Mouse (Mus musculus): ENCODE measurements around the gene Hat1. TPM values are rescaled to one million over a fixed set of nuclear protein-coding genes. Genes with fewer than 3 reads are reported as not detected.

Gene Hat1
- 176 and 178 TPM in 2 replicates for polyA plus RNA-seq (2016; fragmentation: Nextera tagmentation; extraction: Ambion mirVana)

DNA sequence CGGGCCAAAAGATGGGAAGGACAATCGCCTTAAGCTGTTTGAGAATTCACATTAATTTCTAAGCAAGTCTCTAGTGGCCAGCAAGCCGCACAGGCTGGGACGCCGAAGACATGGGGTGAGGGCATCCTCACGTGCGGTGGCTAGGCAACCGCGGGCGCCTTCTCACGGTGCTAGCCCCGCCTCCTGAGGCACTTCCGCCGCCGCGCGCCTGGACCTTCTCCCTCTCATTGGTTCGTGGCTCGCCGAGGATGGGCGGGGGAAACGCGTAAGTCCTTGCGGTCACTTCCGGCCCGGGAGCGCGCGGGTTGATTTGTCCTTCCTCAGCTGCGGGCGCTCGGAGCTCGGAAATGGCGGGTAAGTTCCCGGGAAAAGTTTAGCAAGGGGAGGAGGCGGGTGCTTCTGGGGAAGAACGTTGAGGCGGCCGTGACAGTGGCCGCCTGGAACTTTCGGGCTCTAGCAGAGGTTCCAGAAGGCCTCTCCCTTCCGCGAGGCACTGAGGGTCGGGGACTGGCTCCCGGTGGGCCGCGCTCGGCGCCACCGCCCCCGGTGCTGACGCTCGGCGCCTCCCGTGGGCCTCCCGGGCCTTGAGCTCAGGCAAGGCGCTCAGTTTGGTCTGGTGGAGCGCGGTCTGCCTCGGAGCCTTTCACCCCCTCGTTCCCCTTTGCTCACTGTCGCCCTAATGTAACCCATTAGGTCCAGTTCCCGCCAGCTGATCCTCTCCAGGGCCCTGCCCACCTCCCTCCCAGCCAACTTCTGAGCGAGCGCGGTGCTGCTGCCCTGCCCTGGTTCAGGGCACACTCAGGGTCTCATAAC lies at the start of gene Hat1:
Gene Hat1, plus strand, starts transcription at position 8 of the 813 bp plus-strand sequence.
- H3K9me3 ChIP-seq: no peaks in the 10 kb centered on the region
- H3K27ac ChIP-seq: peak within 1 kb of the TSS; percentile 79
- H3K4me1 ChIP-seq: peaks cover 14% of the 10 kb centered on the region
- WGBS: under 1% methylated on average over 66 of the region's 66 CpGs
- no peaks in the 10 kb centered on the region for H3K27me3 ChIP-seq
- H3K36me3 ChIP-seq (replicated peaks): peaks cover 26% of the 10 kb centered on the region
- peak within 1 kb of the TSS; percentile 80 for H3K9ac ChIP-seq
- peak; percentile 99 for ATAC-seq (ENCODE audit: low FRiP score)
- H3K4me3 ChIP-seq (replicated peaks): peak within 1 kb of the TSS; percentile 94
- H3K4me2 ChIP-seq: peak within 1 kb of the TSS; percentile 79

- no peak overlapping the region for H3K4me2 ChIP-seq
- no peak for ATAC-seq (ENCODE audit: low FRiP score)
Observed at GRCm38 (mm10) chr2:71340126-71340525, 48.6 kb upstream of the Hat1 start.

GRCm38 (mm10) chr2:71343884-71344640 lies 44.7 kb upstream of the Hat1 start:
- no peak for ATAC-seq (ENCODE audit: low FRiP score)
- Histone ChIP-seq H3K9ac (no peak overlapping the region), H3K4me2 (no peak overlapping the region), H3K36me3 (replicated peaks) (peaks cover 28% of the 10 kb centered on the region), H3K4me1 (no peaks in the 10 kb centered on the region), H3K27me3 (no peaks in the 10 kb centered on the region), H3K27ac (no peak overlapping the region), H3K4me3 (replicated peaks) (no peak overlapping the region), H3K9me3 (no peaks in the 10 kb centered on the region)
- 92% methylated on average over 10 of the region's 10 CpGs for WGBS

More at GRCm38 (mm10) chr2:71340126-71340525, 48.6 kb upstream of the Hat1 start:
- no peaks in the 10 kb centered on the region for H3K27me3 ChIP-seq
- H3K4me3 ChIP-seq (replicated peaks): no peak overlapping the region
- H3K9me3 ChIP-seq: no peaks in the 10 kb centered on the region
- no peaks in the 10 kb centered on the region for H3K4me1 ChIP-seq
- peaks cover 30% of the 10 kb centered on the region for H3K36me3 ChIP-seq (replicated peaks)
- H3K27ac ChIP-seq: no peak overlapping the region
- WGBS: 91% methylated on average over 5 of the region's 5 CpGs
- no peak overlapping the region for H3K9ac ChIP-seq

GRCm38 (mm10) chr2:71347160-71347559 lies 41.6 kb upstream of the Hat1 start:
- Histone ChIP-seq H3K4me2 (no peak overlapping the region), H3K4me3 (replicated peaks) (no peak overlapping the region), H3K9ac (no peak overlapping the region), H3K4me1 (no peaks in the 10 kb centered on the region), H3K36me3 (replicated peaks) (peaks cover 21% of the 10 kb centered on the region), H3K27ac (no peak overlapping the region), H3K9me3 (no peaks in the 10 kb centered on the region), H3K27me3 (no peaks in the 10 kb centered on the region)
- ATAC-seq (ENCODE audit: low FRiP score): no peak
- 92% methylated on average over 10 of the region's 10 CpGs for WGBS

DNA sequence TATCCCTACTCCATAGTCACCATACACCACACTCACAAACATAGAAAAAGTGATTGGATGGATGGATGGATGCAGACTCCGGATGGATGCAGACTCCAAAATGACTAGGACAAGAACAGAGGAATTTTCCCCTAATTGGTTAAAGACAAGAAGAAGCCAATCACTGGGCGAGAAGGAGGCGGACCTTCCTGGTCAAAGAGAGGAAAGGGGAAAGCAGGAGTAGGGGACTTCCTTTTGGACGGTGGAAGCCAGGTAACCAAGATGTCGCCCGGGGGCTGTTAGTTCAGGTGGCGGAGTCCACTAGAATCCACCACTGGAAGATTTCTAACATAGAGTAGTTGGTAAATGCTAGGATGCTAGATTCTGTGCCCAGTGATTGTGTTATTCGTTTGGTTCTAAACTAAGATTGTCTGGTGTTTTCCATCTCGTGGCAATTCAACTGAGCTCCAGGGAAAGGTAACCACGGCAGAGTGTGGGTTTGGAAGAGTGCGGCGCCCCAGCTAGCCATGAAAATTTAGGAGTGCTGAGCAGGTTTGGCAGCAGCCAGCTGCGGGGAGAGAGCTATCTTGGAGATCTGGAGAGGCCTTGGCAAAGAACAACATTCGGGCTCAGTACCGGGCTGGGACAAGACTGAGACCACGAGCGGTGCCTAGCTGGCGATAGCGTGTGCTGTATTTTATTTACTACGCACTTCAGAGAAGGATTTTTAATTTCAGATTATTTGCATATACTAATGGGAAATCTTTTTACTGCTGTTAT lies 40.8 kb upstream of the Hat1 start:
- no peak overlapping the region for H3K4me2 ChIP-seq
- 94% methylated on average over 20 of the region's 20 CpGs for WGBS
- no peak overlapping the region for H3K9ac ChIP-seq
- H3K27ac ChIP-seq: no peak overlapping the region
- peaks cover 13% of the 10 kb centered on the region for H3K36me3 ChIP-seq (replicated peaks)
- H3K9me3 ChIP-seq: no peaks in the 10 kb centered on the region
- H3K4me1 ChIP-seq: no peaks in the 10 kb centered on the region
- H3K27me3 ChIP-seq: no peaks in the 10 kb centered on the region
- H3K4me3 ChIP-seq (replicated peaks): no peak overlapping the region
- ATAC-seq (ENCODE audit: low FRiP score): no peak

DNA sequence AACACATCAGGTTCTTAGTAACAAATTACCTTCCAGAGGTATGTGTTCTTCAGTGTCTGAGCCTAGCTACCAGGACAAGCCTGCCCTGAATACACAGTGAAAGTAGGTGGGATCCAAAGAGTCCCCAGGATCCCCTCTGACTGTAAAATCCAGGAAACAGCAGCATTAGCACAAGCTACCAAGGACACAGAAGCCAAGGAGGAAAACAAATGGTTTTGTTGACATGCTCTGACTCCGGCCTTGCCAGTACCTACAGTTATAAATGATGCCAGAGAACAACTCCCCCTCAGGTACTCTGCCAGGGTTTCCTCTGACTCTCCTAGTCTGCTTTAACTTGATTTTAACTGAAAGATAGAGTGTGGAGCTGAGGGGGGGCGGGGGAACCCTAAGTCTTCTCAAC lies 39.2 kb upstream of the Hat1 start:
- H3K36me3 ChIP-seq (replicated peaks): no peaks in the 10 kb centered on the region
- H3K4me3 ChIP-seq (replicated peaks): no peak overlapping the region
- H3K9ac ChIP-seq: no peak overlapping the region
- no peak overlapping the region for H3K27ac ChIP-seq
- ATAC-seq (ENCODE audit: low FRiP score): no peak
- peaks cover 5% of the 10 kb centered on the region; the same call in 1 of the 2 replicates for H3K4me1 ChIP-seq
- H3K9me3 ChIP-seq: no peaks in the 10 kb centered on the region
- no peaks in the 10 kb centered on the region for H3K27me3 ChIP-seq
- 89% methylated on average over 2 of the region's 2 CpGs for WGBS
- no peak overlapping the region for H3K4me2 ChIP-seq

DNA sequence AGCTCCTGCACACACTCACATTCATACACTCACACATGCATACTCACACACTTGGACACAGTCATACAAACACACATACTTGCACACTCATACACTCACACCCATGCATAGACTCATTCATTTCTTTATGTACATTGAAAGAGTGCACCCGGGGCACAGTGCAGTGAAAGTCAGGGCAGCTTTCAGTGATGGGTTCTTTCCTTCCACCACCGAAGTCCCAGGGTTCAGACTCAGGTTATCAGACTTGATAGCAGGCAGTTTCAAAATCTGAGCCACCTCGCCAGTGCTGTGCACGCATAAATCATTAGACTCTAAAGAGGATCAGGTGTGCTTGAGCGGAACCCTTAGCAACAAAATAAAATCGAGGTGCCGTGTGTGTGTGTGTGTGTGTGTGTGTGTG lies 38.6 kb upstream of the Hat1 start:
- Histone ChIP-seq H3K9me3 (no peaks in the 10 kb centered on the region), H3K9ac (no peak overlapping the region), H3K27me3 (no peaks in the 10 kb centered on the region), H3K4me3 (replicated peaks) (no peak overlapping the region), H3K4me2 (no peak overlapping the region), H3K4me1 (peaks cover 5% of the 10 kb centered on the region; the same call in 1 of the 2 replicates), H3K36me3 (replicated peaks) (no peaks in the 10 kb centered on the region), H3K27ac (no peak overlapping the region)
- WGBS: 84% methylated on average over 7 of the region's 7 CpGs
- ATAC-seq (ENCODE audit: low FRiP score): no peak

DNA sequence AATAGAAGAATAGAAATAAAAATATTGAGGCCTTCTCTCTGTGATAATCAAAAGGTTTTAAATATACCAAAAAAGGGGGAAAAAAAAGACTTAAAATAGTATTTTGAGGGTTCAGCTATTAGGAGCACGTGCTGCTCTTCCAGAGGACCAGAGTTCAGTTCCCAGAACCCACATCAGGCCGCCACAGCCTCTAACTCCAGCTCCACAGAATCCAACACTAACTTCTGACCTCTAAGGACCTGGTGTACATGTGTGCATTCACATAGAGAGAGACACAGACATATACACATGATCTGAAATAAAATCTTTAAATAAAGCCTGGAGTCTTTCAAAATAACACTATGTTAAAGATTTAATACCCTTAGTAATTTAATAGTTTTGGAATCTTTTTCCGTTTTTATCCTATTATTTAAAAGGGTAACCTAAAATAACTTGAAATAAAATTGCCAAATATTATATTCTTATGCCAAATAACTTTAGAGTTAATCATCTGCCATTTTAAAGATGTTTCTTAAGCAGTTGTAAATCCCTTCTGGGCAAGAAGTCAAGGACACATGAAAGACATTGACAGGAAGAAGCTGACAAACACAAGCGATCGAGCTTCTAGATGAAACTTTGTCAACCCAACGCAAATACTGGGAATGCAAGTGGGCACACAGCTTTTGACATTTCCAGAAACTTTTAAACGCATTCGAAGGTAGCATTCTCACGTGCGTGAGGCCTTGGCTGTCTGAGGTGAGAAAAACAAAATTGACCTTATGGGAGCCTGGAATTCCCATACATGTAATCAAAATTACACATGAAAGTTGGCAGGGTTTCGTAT lies 37.6 kb upstream of the Hat1 start:
- Histone ChIP-seq H3K4me3 (replicated peaks) (no peak overlapping the region), H3K9ac (no peak overlapping the region), H3K27me3 (no peaks in the 10 kb centered on the region), H3K27ac (no peak overlapping the region), H3K9me3 (no peaks in the 10 kb centered on the region), H3K4me2 (no peak overlapping the region), H3K4me1 (peaks cover 5% of the 10 kb centered on the region; the same call in 1 of the 2 replicates), H3K36me3 (replicated peaks) (no peaks in the 10 kb centered on the region)
- no peak for ATAC-seq (ENCODE audit: low FRiP score)
- WGBS: 94% methylated on average over 11 of the region's 11 CpGs

DNA sequence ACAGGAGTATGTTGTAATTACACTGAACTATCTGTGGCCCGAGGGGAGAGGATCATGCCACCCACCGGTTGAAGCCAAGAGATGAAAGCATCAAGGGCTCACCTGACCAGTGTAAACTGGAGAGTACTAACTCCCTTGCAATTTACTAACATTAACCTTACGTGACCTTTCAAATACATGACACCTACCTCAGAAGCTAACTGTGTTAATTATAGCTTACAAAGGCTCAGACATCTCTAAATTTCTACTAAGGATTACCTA lies 37.1 kb upstream of the Hat1 start:
- no peak overlapping the region for H3K27ac ChIP-seq
- no peaks in the 10 kb centered on the region for H3K27me3 ChIP-seq
- no peak overlapping the region for H3K4me3 ChIP-seq (replicated peaks)
- no peak for ATAC-seq (ENCODE audit: low FRiP score)
- H3K9ac ChIP-seq: no peak overlapping the region
- no peak overlapping the region for H3K4me2 ChIP-seq
- H3K9me3 ChIP-seq: no peaks in the 10 kb centered on the region
- H3K4me1 ChIP-seq: peaks cover 5% of the 10 kb centered on the region; the same call in 1 of the 2 replicates
- 86% methylated on average over 3 of the region's 3 CpGs for WGBS
- H3K36me3 ChIP-seq (replicated peaks): no peaks in the 10 kb centered on the region

GRCm38 (mm10) chr2:71353306-71354054 lies 35.3 kb upstream of the Hat1 start:
- 70% methylated on average over 10 of the region's 10 CpGs for WGBS
- Histone ChIP-seq H3K4me3 (replicated peaks) (no peak overlapping the region), H3K9ac (peak overlapping the region; percentile 17; the same call in 1 of the 2 replicates), H3K27ac (no peak overlapping the region; the same call in 1 of the 2 replicates), H3K4me1 (peaks cover 5% of the 10 kb centered on the region; the same call in 1 of the 2 replicates), H3K36me3 (replicated peaks) (no peaks in the 10 kb centered on the region), H3K9me3 (no peaks in the 10 kb centered on the region), H3K27me3 (no peaks in the 10 kb centered on the region), H3K4me2 (no peak overlapping the region)
- ATAC-seq (ENCODE audit: low FRiP score): no peak

GRCm38 (mm10) chr2:71354055-71354425 lies 34.7 kb upstream of the Hat1 start:
- no peak for ATAC-seq (ENCODE audit: low FRiP score)
- H3K4me2 ChIP-seq: no peak overlapping the region
- no peaks in the 10 kb centered on the region for H3K36me3 ChIP-seq (replicated peaks)
- H3K4me3 ChIP-seq (replicated peaks): no peak overlapping the region
- H3K9ac ChIP-seq: no peak overlapping the region
- no peaks in the 10 kb centered on the region for H3K27me3 ChIP-seq
- H3K9me3 ChIP-seq: no peaks in the 10 kb centered on the region
- peaks cover 5% of the 10 kb centered on the region; the same call in 1 of the 2 replicates for H3K4me1 ChIP-seq
- no peak overlapping the region; the same call in 1 of the 2 replicates for H3K27ac ChIP-seq
- 84% methylated on average over 5 of the region's 5 CpGs for WGBS
